Mouse (Mus musculus): ENCODE measurements around the gene Lrrc71.
A peak's percentile ranks its signal among the peaks of the same experiment; 100 is the strongest.

The Lrrc71 gene

GRCm38 (mm10) chr3:87748431-87748830 is at the start of gene Lrrc71:
Gene Lrrc71, minus strand, starts transcription at chr3:87748625.
- ATAC-seq (ENCODE audit: low TSS enrichment), result no peak

- ATAC-seq (ENCODE audit: low TSS enrichment), result no peak
Measured at GRCm38 (mm10) chr3:87796736-87797334, 48.4 kb upstream of the Lrrc71 start, which contains the start of gene Insrr. Gene Insrr, plus strand, starts transcription at chr3:87796951.

GRCm38 (mm10) chr3:87795336-87796277 is 47.2 kb upstream of the Lrrc71 start:
- ATAC-seq (ENCODE audit: low TSS enrichment), result peak; percentile 62; the same call in 1 of the 2 replicates

- ATAC-seq (ENCODE audit: low TSS enrichment), result no peak
Measured at GRCm38 (mm10) chr3:87794922-87795325, 46.5 kb upstream of the Lrrc71 start, which contains the start of gene Ntrk1. Gene Ntrk1, minus strand, starts transcription at chr3:87795162.

- ATAC-seq (ENCODE audit: low TSS enrichment), result no peak
Measured at GRCm38 (mm10) chr3:87789768-87790167, 41.3 kb upstream of the Lrrc71 start.

- ATAC-seq (ENCODE audit: low TSS enrichment), result no peak
Measured at GRCm38 (mm10) chr3:87789248-87789647, 40.8 kb upstream of the Lrrc71 start.

- no peak for ATAC-seq (ENCODE audit: low TSS enrichment)
Measured at GRCm38 (mm10) chr3:87785626-87786214, 37.3 kb upstream of the Lrrc71 start.

- no peak for ATAC-seq (ENCODE audit: low TSS enrichment)
Measured at GRCm38 (mm10) chr3:87785156-87785555, 36.7 kb upstream of the Lrrc71 start.

- ATAC-seq (ENCODE audit: low TSS enrichment), result no peak
Measured at GRCm38 (mm10) chr3:87783282-87784023, 35.0 kb upstream of the Lrrc71 start.

GRCm38 (mm10) chr3:87779086-87779485 is 30.7 kb upstream of the Lrrc71 start:
- ATAC-seq (ENCODE audit: low TSS enrichment), result no peak

- ATAC-seq (ENCODE audit: low TSS enrichment), result peak; percentile 57
Measured at GRCm38 (mm10) chr3:87778283-87778682, 29.9 kb upstream of the Lrrc71 start.

GRCm38 (mm10) chr3:87771088-87771487 is 22.7 kb upstream of the Lrrc71 start:
- no peak for ATAC-seq (ENCODE audit: low TSS enrichment)

- no peak for ATAC-seq (ENCODE audit: low TSS enrichment)
Measured at GRCm38 (mm10) chr3:87770280-87770679, 21.9 kb upstream of the Lrrc71 start.

GRCm38 (mm10) chr3:87769506-87769905 is 21.1 kb upstream of the Lrrc71 start:
- ATAC-seq (ENCODE audit: low TSS enrichment), result no peak

- no peak for ATAC-seq (ENCODE audit: low TSS enrichment)
Measured at GRCm38 (mm10) chr3:87768844-87769243, 20.4 kb upstream of the Lrrc71 start.

GRCm38 (mm10) chr3:87768431-87768830 is 20.0 kb upstream of the Lrrc71 start:
- ATAC-seq (ENCODE audit: low TSS enrichment), result no peak

- ATAC-seq (ENCODE audit: low TSS enrichment), result no peak
Measured at GRCm38 (mm10) chr3:87767764-87768163, 19.3 kb upstream of the Lrrc71 start.

- no peak for ATAC-seq (ENCODE audit: low TSS enrichment)
Measured at GRCm38 (mm10) chr3:87766284-87766667, 17.9 kb upstream of the Lrrc71 start.

- ATAC-seq (ENCODE audit: low TSS enrichment), result no peak
Measured at GRCm38 (mm10) chr3:87765631-87766283, 17.3 kb upstream of the Lrrc71 start.

- ATAC-seq (ENCODE audit: low TSS enrichment), result no peak
Measured at GRCm38 (mm10) chr3:87765091-87765490, 16.7 kb upstream of the Lrrc71 start.

GRCm38 (mm10) chr3:87764506-87764905 is 16.1 kb upstream of the Lrrc71 start:
- peak; percentile 5; the same call in 1 of the 2 replicates for ATAC-seq (ENCODE audit: low TSS enrichment)
